Mouse (Mus musculus) midbrain, embryonic 14.5 days (tissue): ENCODE measurements at regions not wholly inside any gene's neighbourhood (a gene's known extent, or its start where the extent isn't known, plus 50 kb on each side); places are given as distances from the start of the nearest gene placed in this dataset.

Experiments
- ATAC-seq: fragments of 200-750 bp; cut with Nextera tagmentation; 2 replicates; pipeline ENCODE4 v1.8.0; 2017; ENCODE audit warnings: moderate number of reproducible peaks, moderate library complexity; ENCODE audit not compliant: low FRiP score, low TSS enrichment
- DNase-seq: peaks from one replicate; pipeline ENCODE4 v3.0.0-alpha.2; 2015
- H3K27ac ChIP-seq: fragments of 300-500 bp; sonication (generic); replicated peaks from 2 replicates; pipeline ENCODE4 v1.5.1; 2014; ENCODE audit warnings: mild to moderate bottlenecking, low read depth, low read length, moderate library complexity
- H3K27me3 ChIP-seq: fragments of 300-500 bp; sonication (generic); 2 replicates; pipeline ENCODE4 v1.6.1; 2014; ENCODE audit warnings: low read length, control low read depth, mixed read lengths; ENCODE audit not compliant: control insufficient read depth, insufficient read depth
- H3K36me3 ChIP-seq: fragments of 300-500 bp; sonication (generic); 2 replicates; pipeline ENCODE4 v1.6.1; 2014; ENCODE audit warnings: low read length, control low read depth; ENCODE audit not compliant: control insufficient read depth, insufficient read depth
- H3K4me1 ChIP-seq: fragments of 300-500 bp; sonication (generic); 2 replicates; pipeline ENCODE4 v1.6.1; 2014; ENCODE audit warnings: mild to moderate bottlenecking, antibody characterized with exemption, low read length, control low read depth; ENCODE audit not compliant: control insufficient read depth, insufficient read depth
- H3K4me2 ChIP-seq: fragments of 300-500 bp; sonication (generic); 2 replicates; pipeline ENCODE4 v1.6.1; 2014; ENCODE audit warnings: mild to moderate bottlenecking, low read length, moderate library complexity
- H3K4me3 ChIP-seq: fragments of 300-500 bp; sonication (generic); replicated peaks from 2 replicates; pipeline ENCODE4 v1.5.1; 2014; ENCODE audit warnings: low read depth, low read length
- H3K9ac ChIP-seq: fragments of 300-500 bp; sonication (generic); replicated peaks from 2 replicates; pipeline ENCODE4 v1.6.1; 2014; ENCODE audit warnings: mild to moderate bottlenecking, low read length, moderate library complexity
- H3K9me3 ChIP-seq: fragments of 300-500 bp; sonication (generic); 2 replicates; pipeline ENCODE4 v1.6.1; 2016; ENCODE audit warnings: low read length, control low read depth, mixed read lengths; ENCODE audit not compliant: control insufficient read depth
- WGBS: fragments of 180-500 bp; shearing (Covaris S2); extraction: QIAGEN DNeasy Blood & Tissue Kit; methylation state at CpG from one replicate; pipeline ENCODE4 v1.1.7; 2014; 5-methylcytosine and 5-hydroxymethylcytosine counted together

DNA sequence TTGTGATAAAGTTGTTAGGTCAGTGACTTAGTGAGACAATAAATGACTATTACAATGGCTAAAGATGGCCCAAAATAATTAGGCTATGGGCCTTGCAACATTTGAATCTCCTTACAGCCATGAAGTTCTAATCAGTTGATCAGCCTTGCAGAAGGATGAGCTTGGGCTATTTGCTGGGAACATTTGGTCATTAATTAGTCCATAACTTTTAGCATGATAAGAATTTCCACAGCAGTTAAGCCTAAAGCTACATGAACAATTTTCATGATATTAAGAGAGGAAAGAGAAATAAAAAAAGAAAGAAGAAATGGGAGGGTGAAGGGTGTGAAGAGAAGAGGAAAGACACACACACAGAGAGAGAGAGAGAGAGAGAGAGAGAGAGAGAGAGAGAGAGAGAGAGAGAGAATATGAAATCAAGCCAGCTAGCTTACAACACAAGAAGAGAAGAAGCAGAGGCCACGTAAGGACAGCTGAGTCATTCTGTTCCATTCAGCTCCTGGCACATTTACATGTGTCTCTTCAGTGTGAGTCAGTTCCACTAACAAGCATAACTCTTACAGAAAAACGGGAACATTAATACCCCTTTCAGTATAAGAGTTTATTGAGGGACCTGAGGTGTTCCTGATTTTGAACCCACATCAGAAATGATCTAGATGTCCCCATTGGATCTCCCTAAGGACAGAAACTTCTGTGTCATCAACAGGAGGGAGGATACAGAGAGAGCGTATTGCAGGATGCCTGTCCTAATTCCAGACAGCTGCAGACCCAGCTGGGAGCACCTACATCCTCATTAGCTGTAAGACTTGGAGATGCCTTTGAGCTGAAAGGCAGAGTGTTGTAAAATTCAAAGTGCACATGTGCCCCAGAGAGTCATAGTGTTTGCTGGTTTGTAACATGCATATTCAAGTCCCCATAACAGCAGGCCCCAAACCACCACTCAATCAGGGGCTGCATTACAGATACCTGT, 487.6 kb upstream of the Vstm2a start:
- 59% methylated on average over 3 of the region's 3 CpGs for WGBS

More for the DNA sequence above, 487.6 kb upstream of the Vstm2a start:
- H3K27me3 ChIP-seq: no peaks in the 10 kb centered on the region
- no peak overlapping the region for H3K4me2 ChIP-seq
- ATAC-seq (no peak), DNase-seq (no peak)
- no peaks in the 10 kb centered on the region for H3K36me3 ChIP-seq
- H3K9ac ChIP-seq: no peak overlapping the region
- no peak overlapping the region for H3K27ac ChIP-seq
- no peaks in the 10 kb centered on the region for H3K9me3 ChIP-seq
- H3K4me1 ChIP-seq: no peaks in the 10 kb centered on the region
- H3K4me3 ChIP-seq: no peak overlapping the region
